Mouse (Mus musculus) liver, embryonic 14.5 days (tissue): ENCODE data around the gene Lmcd1.

ENCODE experiments used
- CTCF ChIP-seq: IDR thresholded peaks from 2 replicates; pipeline ENCODE4 v1.5.1; 2016; ENCODE audit warnings: antibody characterized with exemption, low read depth, control low read depth
- EP300 ChIP-seq: IDR thresholded peaks from 2 replicates; pipeline ENCODE4 v1.6.1; 2016; ENCODE audit warnings: antibody characterized with exemption, low read depth

DNA sequence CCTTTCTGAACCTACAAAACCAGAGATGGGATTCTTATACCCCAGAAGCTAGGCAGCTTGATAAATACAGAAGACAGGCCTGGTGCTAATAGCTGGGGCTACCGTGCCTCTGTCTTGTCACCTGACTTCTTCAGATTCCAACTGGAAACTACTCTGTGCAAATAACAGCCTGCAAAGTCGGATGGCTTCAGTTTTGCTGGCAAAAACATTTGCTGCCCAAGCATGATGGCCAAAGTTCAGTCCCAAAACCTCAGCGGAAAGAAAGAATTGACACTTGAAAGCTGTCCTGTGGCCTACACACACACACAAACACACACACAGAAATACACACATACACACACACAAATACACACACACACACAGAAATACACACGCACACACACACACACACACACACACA lies 65.5 kb downstream of the Lmcd1 start:
- no peak for TF ChIP-seq CTCF
- TF ChIP-seq EP300 = no peak
